Mouse (Mus musculus) heart, adult 2 months (tissue): Measurements from ENCODE around the gene Evc.

Source experiments
- CTCF ChIP-seq: fragments of 200-600 bp; IDR thresholded peaks from 2 replicates; pipeline ENCODE4 v1.8.1; 2022; ENCODE audit warnings: antibody characterized with exemption, mild to moderate bottlenecking, moderate library complexity
- EP300 ChIP-seq: fragments of 200-500 bp; IDR thresholded peaks from 2 replicates; pipeline ENCODE4 v1.6.1; 2011; ENCODE audit warnings: low read depth, low read length, control low read depth; ENCODE audit not compliant: insufficient read depth
- POLR2A ChIP-seq: fragments of 200-500 bp; IDR thresholded peaks from 2 replicates; pipeline ENCODE4 v1.6.1; 2011; ENCODE audit warnings: mild to moderate bottlenecking, low read depth, low read length, control low read depth; ENCODE audit not compliant: insufficient read depth

DNA sequence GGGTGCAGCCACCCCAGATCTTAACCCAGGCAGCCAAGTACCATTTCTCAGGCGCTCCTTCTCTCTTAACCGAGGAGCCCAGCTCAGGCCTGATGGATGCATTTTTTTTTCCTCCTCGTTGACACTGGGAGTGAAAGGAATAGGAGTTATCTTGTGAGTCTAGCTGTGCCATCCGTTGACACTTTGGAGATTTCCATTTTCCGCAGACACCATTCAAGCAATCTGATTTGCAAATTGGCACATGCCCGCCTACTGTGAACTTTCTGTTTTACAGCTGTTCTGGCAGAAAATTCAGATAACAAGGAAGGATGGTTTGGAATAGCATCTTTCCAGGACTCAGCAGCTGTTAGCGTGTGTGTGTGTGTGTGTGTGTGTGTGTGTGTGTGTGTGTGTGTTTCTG, 40.7 kb upstream of the Evc start:
- no peak for TF ChIP-seq CTCF
- no peak for TF ChIP-seq EP300
- TF ChIP-seq POLR2A: no peak
